Mouse (Mus musculus): ENCODE measurements around the gene Vmn1r86. TPM values are rescaled to one million over a fixed set of nuclear protein-coding genes. Genes with fewer than 3 reads are reported as not detected.
"Not testable (repeated sequence)": the region's sequence is repeated elsewhere in the genome, so short reads cannot be mapped to it uniquely, and the experiment has no call there.

Vmn1r86 gene
- polyA plus RNA-seq (2015; fragmentation: Nextera tagmentation; extraction: Ambion mirVana) = not detected in 2 replicates

- Histone ChIP-seq H3K36me3 (ENCODE audit: control insufficient read depth, insufficient read depth) (no peaks in the 10 kb centered on the region), H3K27me3 (replicated peaks; ENCODE audit: control insufficient read depth, insufficient read depth, low read length) (no peaks in the 10 kb centered on the region), H3K4me2 (replicated peaks; ENCODE audit: low read depth) (no peak within 1 kb of the TSS), H3K4me3 (ENCODE audit: low read depth, low read length) (no peak within 1 kb of the TSS), H3K9ac (ENCODE audit: low read depth, low read length) (no peak within 1 kb of the TSS), H3K27ac (ENCODE audit: low read depth, low read length) (no peak within 1 kb of the TSS), H3K4me1 (replicated peaks; ENCODE audit: control insufficient read depth, insufficient read depth, low read length) (no peaks in the 10 kb centered on the region), H3K9me3 (ENCODE audit: control insufficient read depth) (no peaks in the 10 kb centered on the region)
- ATAC-seq = no peak
- TF ChIP-seq CTCF (IDR thresholded peaks at IDR 0.05; ENCODE audit: low read depth) = no peak
Observed at GRCm38 (mm10) chr7:13119817-13120216, at the start of gene Vmn1r86. Gene Vmn1r86 (minus strand): TSS chr7:13119917.

- Histone ChIP-seq H3K4me1 (replicated peaks; ENCODE audit: control insufficient read depth, insufficient read depth, low read length) (no peaks in the 10 kb centered on the region), H3K4me2 (replicated peaks; ENCODE audit: low read depth) (no peak within 1 kb of the TSS), H3K27me3 (replicated peaks; ENCODE audit: control insufficient read depth, insufficient read depth, low read length) (no peaks in the 10 kb centered on the region), H3K9me3 (ENCODE audit: control insufficient read depth) (no peaks in the 10 kb centered on the region), H3K9ac (ENCODE audit: low read depth, low read length) (no peak within 1 kb of the TSS), H3K36me3 (ENCODE audit: control insufficient read depth, insufficient read depth) (no peaks in the 10 kb centered on the region), H3K27ac (ENCODE audit: low read depth, low read length) (no peak within 1 kb of the TSS), H3K4me3 (ENCODE audit: low read depth, low read length) (no peak within 1 kb of the TSS)
- no peak for TF ChIP-seq CTCF (IDR thresholded peaks at IDR 0.05; ENCODE audit: low read depth)
- no peak for ATAC-seq
Observed at GRCm38 (mm10) chr7:13159268-13159667, 39.6 kb upstream of the Vmn1r86 start, which contains the start of gene Vmn1r88. Gene Vmn1r88 (plus strand): TSS chr7:13159568.

- Histone ChIP-seq H3K27ac (ENCODE audit: low read depth, low read length) (no peak within 1 kb of the TSS), H3K4me3 (ENCODE audit: low read depth, low read length) (no peak within 1 kb of the TSS), H3K4me2 (replicated peaks; ENCODE audit: low read depth) (no peak within 1 kb of the TSS), H3K4me1 (replicated peaks; ENCODE audit: control insufficient read depth, insufficient read depth, low read length) (no peaks in the 10 kb centered on the region), H3K36me3 (ENCODE audit: control insufficient read depth, insufficient read depth) (no peaks in the 10 kb centered on the region), H3K9ac (ENCODE audit: low read depth, low read length) (no peak within 1 kb of the TSS), H3K9me3 (ENCODE audit: control insufficient read depth) (no peaks in the 10 kb centered on the region), H3K27me3 (replicated peaks; ENCODE audit: control insufficient read depth, insufficient read depth, low read length) (no peaks in the 10 kb centered on the region)
- 76% methylated on average over 1 of the region's 1 CpGs for WGBS
- no peak for ATAC-seq
- no peak for TF ChIP-seq CTCF (IDR thresholded peaks at IDR 0.05; ENCODE audit: low read depth)
Observed at GRCm38 (mm10) chr7:13140057-13140456, 20.3 kb upstream of the Vmn1r86 start, which contains the start of gene Vmn1r87. Gene Vmn1r87 (minus strand): TSS chr7:13140157.

- Histone ChIP-seq H3K27ac (ENCODE audit: low read depth, low read length) (no peak overlapping the region), H3K4me3 (ENCODE audit: low read depth, low read length) (no peak overlapping the region), H3K36me3 (ENCODE audit: control insufficient read depth, insufficient read depth) (no peaks in the 10 kb centered on the region), H3K4me1 (replicated peaks; ENCODE audit: control insufficient read depth, insufficient read depth, low read length) (no peaks in the 10 kb centered on the region), H3K9ac (ENCODE audit: low read depth, low read length) (no peak overlapping the region), H3K9me3 (ENCODE audit: control insufficient read depth) (no peaks in the 10 kb centered on the region), H3K27me3 (replicated peaks; ENCODE audit: control insufficient read depth, insufficient read depth, low read length) (no peaks in the 10 kb centered on the region), H3K4me2 (replicated peaks; ENCODE audit: low read depth) (no peak overlapping the region)
- no peak for TF ChIP-seq CTCF (IDR thresholded peaks at IDR 0.05; ENCODE audit: low read depth)
- ATAC-seq = no peak
Observed at GRCm38 (mm10) chr7:13137340-13137739, 17.6 kb upstream of the Vmn1r86 start.

GRCm38 (mm10) chr7:13131856-13132255, 12.1 kb upstream of the Vmn1r86 start:
- no peak for TF ChIP-seq CTCF (IDR thresholded peaks at IDR 0.05; ENCODE audit: low read depth)

GRCm38 (mm10) chr7:13123554-13124153, 3.9 kb upstream of the Vmn1r86 start:
- not testable (repeated sequence) for H3K36me3 ChIP-seq (ENCODE audit: control insufficient read depth, insufficient read depth); H3K4me3 ChIP-seq (ENCODE audit: low read depth, low read length); H3K4me1 ChIP-seq (replicated peaks; ENCODE audit: control insufficient read depth, insufficient read depth, low read length); H3K9ac ChIP-seq (ENCODE audit: low read depth, low read length); H3K9me3 ChIP-seq (ENCODE audit: control insufficient read depth); H3K27me3 ChIP-seq (replicated peaks; ENCODE audit: control insufficient read depth, insufficient read depth, low read length); H3K27ac ChIP-seq (ENCODE audit: low read depth, low read length)
- peak; percentile 66 for ATAC-seq
- under 1% methylated on average over 16 of the region's 34 CpGs for WGBS
- H3K4me2 ChIP-seq (replicated peaks; ENCODE audit: low read depth) = peak overlapping the region; percentile 48

More at GRCm38 (mm10) chr7:13131856-13132255, 12.1 kb upstream of the Vmn1r86 start:
- Histone ChIP-seq H3K4me1 (replicated peaks; ENCODE audit: control insufficient read depth, insufficient read depth, low read length) (no peaks in the 10 kb centered on the region), H3K4me3 (ENCODE audit: low read depth, low read length) (no peak overlapping the region), H3K27ac (ENCODE audit: low read depth, low read length) (no peak overlapping the region), H3K27me3 (replicated peaks; ENCODE audit: control insufficient read depth, insufficient read depth, low read length) (no peaks in the 10 kb centered on the region), H3K36me3 (ENCODE audit: control insufficient read depth, insufficient read depth) (no peaks in the 10 kb centered on the region), H3K9me3 (ENCODE audit: control insufficient read depth) (no peaks in the 10 kb centered on the region), H3K4me2 (replicated peaks; ENCODE audit: low read depth) (no peak overlapping the region), H3K9ac (ENCODE audit: low read depth, low read length) (no peak overlapping the region)
- ATAC-seq = no peak
- WGBS = 88% methylated on average over 2 of the region's 2 CpGs

- no peaks in the 10 kb centered on the region for H3K27me3 ChIP-seq (replicated peaks; ENCODE audit: control insufficient read depth, insufficient read depth, low read length)
- H3K27ac ChIP-seq (ENCODE audit: low read depth, low read length) = no peak within 1 kb of the TSS
- H3K9ac ChIP-seq (ENCODE audit: low read depth, low read length) = no peak within 1 kb of the TSS
- no peaks in the 10 kb centered on the region for H3K36me3 ChIP-seq (ENCODE audit: control insufficient read depth, insufficient read depth)
- H3K4me3 ChIP-seq (ENCODE audit: low read depth, low read length) = no peak within 1 kb of the TSS
- WGBS = 59% methylated on average over 3 of the region's 3 CpGs
- no peaks in the 10 kb centered on the region for H3K4me1 ChIP-seq (replicated peaks; ENCODE audit: control insufficient read depth, insufficient read depth, low read length)
- H3K9me3 ChIP-seq (ENCODE audit: control insufficient read depth) = no peaks in the 10 kb centered on the region
- ATAC-seq = no peak
- no peak within 1 kb of the TSS for H3K4me2 ChIP-seq (replicated peaks; ENCODE audit: low read depth)
- TF ChIP-seq CTCF (IDR thresholded peaks at IDR 0.05; ENCODE audit: low read depth) = no peak
Observed at GRCm38 (mm10) chr7:13095073-13095472, 24.6 kb downstream of the Vmn1r86 start, which contains the start of gene Vmn1r85. Gene Vmn1r85 (minus strand): TSS chr7:13095173.
